Mouse (Mus musculus) heart, adult 18-20 months (tissue): ENCODE data around the gene Gale. TPM values are rescaled to one million over a fixed set of nuclear protein-coding genes. Genes with fewer than 3 reads are reported as not detected.

Experiments used
- DNase-seq, 2 experiments: peaks; one replicate each; pipeline ENCODE4 v3.0.0; 2021 to 2022; ENCODE audit warnings: mixed read lengths in 1 of 2
- total RNA-seq, 2 experiments: library from RNA; stranded (reverse); gene quantifications; 2 replicates each; pipeline ENCODE4 v1.2.3; 2021

Gale gene
- total RNA-seq, 2 experiments from 2014 or later, result 1.8 to 2.7 TPM

- DNase-seq, result peak; percentile 47 to 79
These were observed 20.1 kb upstream of the Gale start for GRCm38 (mm10) chr4:135943389-135943788.

DNA sequence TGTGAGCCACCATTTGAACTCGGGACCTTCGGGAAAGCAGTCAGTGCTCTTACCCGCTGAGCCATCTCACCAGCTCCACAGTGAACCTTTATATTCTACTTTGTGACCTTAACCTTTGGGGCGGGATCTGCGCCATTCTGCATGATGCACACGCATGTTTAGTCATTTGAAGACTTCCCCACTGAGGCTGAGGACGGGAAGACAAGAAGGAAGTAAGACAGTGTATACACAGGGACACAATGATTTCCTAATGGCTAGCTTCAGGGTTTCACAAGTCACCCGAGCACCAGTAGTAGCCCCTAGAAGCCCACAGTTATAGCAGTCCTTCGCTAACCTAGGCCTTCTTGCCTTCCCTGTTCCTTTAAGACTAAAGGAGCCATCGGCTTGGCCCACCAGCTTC is 17.8 kb upstream of the Gale start:
- no peak for DNase-seq

- DNase-seq, result peak; percentile 97 to 99
These were observed 17.3 kb upstream of the Gale start, which contains the start of gene Hmgcl for GRCm38 (mm10) chr4:135946278-135946658. Gene Hmgcl (plus strand): TSS chr4:135946448.

GRCm38 (mm10) chr4:135946659-135947301 is 16.7 kb upstream of the Gale start:
- peak in 1 of 2 experiments; percentile 30 for DNase-seq

DNA sequence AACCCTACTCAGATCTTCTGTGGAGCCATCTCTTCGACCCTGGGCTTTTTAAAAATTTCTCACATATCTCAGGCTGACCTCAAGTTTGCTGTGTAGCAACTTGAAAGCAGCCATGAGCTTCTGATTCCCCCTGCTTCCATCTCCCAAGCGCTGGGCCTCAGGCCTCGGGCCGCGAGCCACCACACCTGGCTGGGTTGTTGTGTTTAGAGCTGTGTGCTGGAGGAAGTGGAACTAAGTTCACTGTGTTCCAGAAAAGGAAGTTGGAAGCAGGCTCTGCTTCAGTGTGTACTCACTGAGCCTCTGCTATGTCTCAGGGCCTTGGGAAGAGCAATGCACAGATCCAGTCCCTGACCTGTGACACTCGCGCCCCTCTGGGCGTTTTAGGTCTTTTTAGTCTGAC is 15.4 kb upstream of the Gale start:
- DNase-seq, result peak in 1 of 2 experiments; percentile 68

GRCm38 (mm10) chr4:135949475-135949874 is 14.1 kb upstream of the Gale start:
- DNase-seq, result peak; percentile 41 to 71

- peak in 1 of 2 experiments; percentile 53 for DNase-seq
These were observed 13.6 kb upstream of the Gale start for GRCm38 (mm10) chr4:135949911-135950310.

DNA sequence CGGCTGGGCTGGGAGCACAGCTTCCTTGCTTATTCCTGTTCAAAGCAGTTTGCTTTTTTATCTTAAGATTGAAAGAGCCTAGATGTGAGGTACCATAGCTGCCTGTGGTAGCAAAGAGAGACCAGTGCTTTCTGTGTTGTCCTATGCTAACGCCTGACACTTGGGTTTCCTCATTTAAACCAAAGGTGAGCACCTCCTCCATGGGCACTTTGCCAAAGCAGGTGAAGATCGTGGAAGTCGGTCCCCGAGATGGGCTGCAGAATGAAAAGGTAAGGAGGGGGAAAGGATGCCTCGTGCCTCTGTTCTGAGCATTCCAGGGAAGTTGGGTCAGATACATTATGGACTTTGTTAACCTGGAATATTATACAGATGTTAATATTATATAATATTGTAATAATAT is 13.2 kb upstream of the Gale start:
- no peak for DNase-seq

GRCm38 (mm10) chr4:135951505-135951904 is 12.0 kb upstream of the Gale start:
- DNase-seq, result no peak

- no peak for DNase-seq
These were observed 10.3 kb upstream of the Gale start for GRCm38 (mm10) chr4:135953179-135953578.

GRCm38 (mm10) chr4:135954241-135954640 is 9.3 kb upstream of the Gale start:
- peak; percentile 67 to 92 for DNase-seq

DNA sequence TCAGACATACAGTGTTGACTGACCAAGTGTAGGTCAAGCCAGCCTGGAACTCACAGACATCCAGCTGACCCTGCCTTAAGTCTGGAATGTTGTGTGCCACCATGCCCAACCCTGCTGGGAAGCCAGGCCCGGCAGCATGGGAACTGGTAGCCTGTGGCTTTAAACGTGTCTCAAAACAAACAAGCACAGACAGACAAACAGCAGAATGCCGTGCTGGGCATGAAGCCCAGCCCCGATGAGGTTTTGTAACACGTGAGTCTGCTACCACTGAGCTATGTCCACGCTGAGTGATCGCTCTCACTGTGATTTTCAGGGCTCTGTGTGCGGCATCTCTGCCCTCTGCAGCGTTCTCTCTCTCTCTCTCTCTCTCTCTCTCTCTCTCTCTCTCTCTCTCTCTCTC is 7.6 kb upstream of the Gale start:
- DNase-seq, result no peak

DNA sequence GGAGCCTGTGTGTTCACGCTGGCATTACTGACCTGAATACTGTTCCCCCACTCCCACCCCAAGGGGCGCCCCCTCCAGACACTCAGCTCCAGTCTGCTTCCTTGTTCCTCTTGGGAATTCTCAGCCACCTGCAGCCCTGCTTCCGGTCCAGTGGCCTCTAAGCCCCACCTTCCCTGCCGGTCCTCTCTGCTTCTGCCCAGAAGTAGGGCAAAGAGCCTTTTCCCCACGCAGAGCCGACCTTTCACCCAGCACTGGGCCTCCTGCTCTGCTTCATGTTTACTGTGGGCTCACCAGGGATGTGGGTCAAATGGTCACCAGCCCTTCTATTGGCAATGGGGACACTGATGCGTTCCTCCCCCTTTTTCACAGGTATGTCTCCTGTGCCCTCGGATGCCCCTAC is 5.2 kb upstream of the Gale start:
- no peak for DNase-seq

- DNase-seq, result peak; percentile 75 to 90
These were observed 2.8 kb upstream of the Gale start for GRCm38 (mm10) chr4:135960717-135961116.

GRCm38 (mm10) chr4:135961709-135962108 is 1.8 kb upstream of the Gale start:
- no peak for DNase-seq

DNA sequence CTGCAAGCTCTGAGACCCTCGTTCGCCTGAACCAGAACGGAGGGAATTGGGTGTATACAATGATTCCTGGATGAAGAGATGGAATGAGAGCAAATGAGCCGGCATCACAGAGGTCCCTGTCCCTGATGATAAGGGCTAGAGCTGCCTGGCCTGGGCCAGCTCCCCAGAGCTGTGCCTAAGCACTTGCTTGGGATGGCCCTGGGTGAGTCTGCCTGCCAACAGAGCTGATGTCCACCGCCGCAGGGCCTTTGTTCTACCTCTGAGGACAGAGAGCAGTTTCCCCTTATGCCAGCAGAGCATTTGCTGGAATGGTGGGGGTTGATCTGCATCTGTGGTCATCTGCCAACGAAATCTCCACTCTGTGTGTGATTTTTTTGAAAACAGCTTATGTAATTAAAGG is 1.3 kb upstream of the Gale start:
- no peak for DNase-seq

GRCm38 (mm10) chr4:135962946-135963345 is 581 bp upstream of the Gale start:
- no peak for DNase-seq

GRCm38 (mm10) chr4:135964426-135964825 is 899 bp downstream of the Gale start:
- DNase-seq, result peak; percentile 42 to 70

DNA sequence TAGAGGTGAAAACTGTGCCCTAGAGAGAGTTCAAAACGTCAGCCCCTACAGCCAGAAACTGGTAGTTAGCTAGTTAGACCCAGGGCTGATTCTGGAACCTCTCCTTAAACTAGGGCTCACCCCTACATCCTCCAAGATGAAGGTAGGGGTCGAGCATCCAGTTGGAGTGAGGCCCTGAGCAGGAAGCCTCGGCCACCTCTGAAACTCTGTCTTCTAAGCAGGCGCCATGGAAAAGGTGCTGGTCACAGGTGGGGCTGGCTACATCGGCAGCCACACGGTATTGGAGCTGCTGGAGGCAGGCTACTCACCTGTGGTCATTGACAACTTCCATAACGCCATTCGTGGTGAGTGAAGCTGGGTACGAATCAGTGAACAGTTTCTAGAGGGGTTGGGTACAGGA is 1.6 kb downstream of the Gale start:
- DNase-seq, result no peak

- no peak for DNase-seq
These were observed 2.8 kb downstream of the Gale start for GRCm38 (mm10) chr4:135966283-135966682.

- no peak for DNase-seq
These were observed 3.7 kb downstream of the Gale start for GRCm38 (mm10) chr4:135967086-135967760.

DNA sequence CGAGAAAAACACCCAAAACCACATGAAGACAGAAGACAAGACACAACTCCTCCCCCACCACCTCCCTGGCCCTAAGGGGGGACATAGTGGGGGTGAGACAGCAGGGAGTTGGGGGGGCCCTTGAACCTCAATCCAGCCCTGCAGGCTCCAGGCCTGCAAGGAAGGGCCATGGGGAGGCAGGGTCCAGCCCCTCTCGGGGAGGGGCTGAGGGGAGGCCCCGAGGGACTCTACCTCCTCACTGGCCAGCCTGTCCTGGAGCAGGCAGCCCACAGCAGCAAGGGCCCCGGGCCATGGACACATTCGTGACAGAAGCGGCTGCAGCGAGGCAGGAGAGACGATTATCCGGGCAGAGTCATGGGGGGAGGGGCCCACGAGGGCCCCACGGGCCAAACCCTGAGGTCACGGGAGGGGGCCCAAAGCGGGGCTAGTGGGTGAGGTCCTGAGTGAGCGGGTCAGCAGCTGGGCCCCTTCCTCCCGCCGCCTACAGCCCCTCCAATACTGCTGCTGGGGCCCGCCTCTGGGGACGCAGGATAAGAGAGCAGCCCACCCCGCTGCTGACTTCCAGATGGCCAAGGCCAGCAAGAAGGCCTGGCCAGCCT is 4.8 kb downstream of the Gale start:
- no peak for DNase-seq

DNA sequence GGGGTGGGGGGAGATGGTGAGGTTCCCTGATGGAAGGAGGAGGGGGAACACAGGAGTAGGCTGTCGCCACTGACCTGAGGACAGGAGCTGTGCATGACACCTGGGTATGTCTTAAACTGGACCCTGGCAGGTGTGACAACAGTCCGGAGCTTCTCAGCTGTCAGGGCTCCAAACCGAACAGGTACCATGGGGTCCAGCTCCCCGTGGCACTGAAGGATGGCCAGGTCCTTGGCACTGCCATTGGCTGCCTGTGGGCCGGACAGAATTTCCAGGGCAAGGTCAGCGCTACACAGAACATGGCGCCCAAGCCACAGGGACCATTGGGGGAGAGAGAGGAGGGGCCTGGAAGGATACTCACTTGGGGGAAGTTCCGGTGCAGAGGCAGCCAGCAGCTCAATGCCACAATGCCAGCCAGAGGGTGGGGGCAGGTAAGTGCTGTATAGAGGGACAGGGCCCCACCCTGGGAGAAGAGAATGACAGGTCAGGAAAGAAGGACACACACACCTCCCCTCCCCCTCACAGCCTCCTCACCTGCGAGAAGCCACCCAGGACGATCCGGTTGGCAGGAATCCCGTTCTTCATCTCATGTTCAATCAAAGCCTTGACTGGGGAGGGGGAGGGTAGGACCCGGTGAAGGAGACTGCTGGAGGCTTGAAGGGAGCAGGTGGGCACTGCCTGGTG is 5.7 kb downstream of the Gale start:
- no peak for DNase-seq
